Mouse (Mus musculus) heart, embryonic 11.5 days (tissue): ENCODE data around the gene Mvd. TPM values are rescaled to one million over a fixed set of nuclear protein-coding genes. Genes with fewer than 3 reads are reported as not detected.

ENCODE experiments used
- ATAC-seq: fragments of 200-750 bp; cut with Nextera tagmentation; replicated peaks from 2 replicates; pipeline ENCODE4 v1.8.0; 2017; ENCODE audit warnings: moderate library complexity; ENCODE audit not compliant: insufficient number of reproducible peaks, low FRiP score, low TSS enrichment
- H3K27ac ChIP-seq: fragments of 300-500 bp; sonication (generic); 2 replicates; pipeline ENCODE4 v1.5.1; 2014; ENCODE audit warnings: mild to moderate bottlenecking, low read depth, low read length
- H3K27me3 ChIP-seq: fragments of 300-500 bp; sonication (generic); 2 replicates; pipeline ENCODE4 v1.6.1; 2014; ENCODE audit warnings: mild to moderate bottlenecking, low read length, mixed read lengths; ENCODE audit not compliant: control insufficient read depth, insufficient read depth
- H3K36me3 ChIP-seq: fragments of 300-500 bp; sonication (generic); 2 replicates; pipeline ENCODE4 v1.6.1; 2014; ENCODE audit warnings: mild to moderate bottlenecking, low read length, moderate library complexity, mixed read lengths; ENCODE audit not compliant: control insufficient read depth, insufficient read depth
- H3K4me1 ChIP-seq: fragments of 300-500 bp; sonication (generic); 2 replicates; pipeline ENCODE4 v1.6.1; 2014; ENCODE audit warnings: low read length; ENCODE audit not compliant: control insufficient read depth, insufficient read depth
- H3K4me2 ChIP-seq: fragments of 300-500 bp; sonication (generic); 2 replicates; pipeline ENCODE4 v1.6.1; 2014; ENCODE audit warnings: mild to moderate bottlenecking, moderate library complexity
- H3K4me3 ChIP-seq: fragments of 300-500 bp; sonication (generic); 2 replicates; pipeline ENCODE4 v1.5.1; 2014; ENCODE audit warnings: low read depth, low read length
- H3K9ac ChIP-seq: fragments of 300-500 bp; sonication (generic); 2 replicates; pipeline ENCODE4 v1.6.1; 2014; ENCODE audit warnings: mild to moderate bottlenecking, low read depth, low read length, moderate library complexity
- H3K9me3 ChIP-seq: fragments of 300-500 bp; sonication (generic); replicated peaks from 2 replicates; pipeline ENCODE4 v1.6.1; 2016; ENCODE audit warnings: low read length; ENCODE audit not compliant: control insufficient read depth
- WGBS: fragments of 180-500 bp; shearing (Covaris S2); extraction: QIAGEN DNeasy Blood & Tissue Kit; methylation state at CpG from one replicate; pipeline ENCODE4 v1.1.7; 2014; ENCODE audit not compliant: insufficient replicate concordance; 5-methylcytosine and 5-hydroxymethylcytosine counted together
- polyA plus RNA-seq: library from polyadenylated mRNA; unstranded; fragments of >200 nt; fragmentation: Nextera tagmentation; extraction: Ambion mirVana; gene quantifications from 2 replicates; pipeline ENCODE4 v1.2.1, GENCODE M21; 2014

Mvd gene
- polyA plus RNA-seq, 1 experiment from 2014 or later = 28.0 TPM

- Histone ChIP-seq H3K4me1 (peaks cover 5% of the 10 kb centered on the region), H3K4me2 (no peak overlapping the region), H3K4me3 (no peak overlapping the region), H3K27ac (no peak overlapping the region), H3K36me3 (peaks cover 19% of the 10 kb centered on the region), H3K27me3 (no peaks in the 10 kb centered on the region), H3K9me3 (no peaks in the 10 kb centered on the region), H3K9ac (no peak overlapping the region)
- WGBS = 74% methylated on average over 5 of the region's 5 CpGs
- ATAC-seq = no peak
These were observed 27.5 kb upstream of the Mvd start for GRCm38 (mm10) chr8:122470691-122471090.

- Histone ChIP-seq H3K4me3 (no peak overlapping the region), H3K9ac (no peak overlapping the region), H3K36me3 (peaks cover 19% of the 10 kb centered on the region), H3K27me3 (no peaks in the 10 kb centered on the region), H3K4me1 (peaks cover 3% of the 10 kb centered on the region), H3K9me3 (no peaks in the 10 kb centered on the region), H3K4me2 (no peak overlapping the region), H3K27ac (no peak overlapping the region)
- no peak for ATAC-seq
- WGBS = 89% methylated on average over 10 of the region's 10 CpGs
These were observed 26.7 kb upstream of the Mvd start for GRCm38 (mm10) chr8:122469965-122470364.

- Histone ChIP-seq H3K27me3 (no peaks in the 10 kb centered on the region), H3K36me3 (peaks cover 19% of the 10 kb centered on the region), H3K27ac (no peak overlapping the region), H3K4me1 (no peaks in the 10 kb centered on the region; the same call in 1 of the 2 replicates), H3K4me3 (no peak overlapping the region), H3K9ac (no peak overlapping the region), H3K4me2 (no peak overlapping the region), H3K9me3 (no peaks in the 10 kb centered on the region)
- 70% methylated on average over 6 of the region's 6 CpGs for WGBS
- ATAC-seq = no peak
These were observed 26.2 kb upstream of the Mvd start for GRCm38 (mm10) chr8:122469407-122469806.

- 88% methylated on average over 13 of the region's 13 CpGs for WGBS
- no peak for ATAC-seq
- Histone ChIP-seq H3K27me3 (no peaks in the 10 kb centered on the region), H3K4me1 (peaks cover 14% of the 10 kb centered on the region), H3K4me2 (no peak overlapping the region), H3K9ac (no peak overlapping the region), H3K27ac (no peak overlapping the region), H3K4me3 (no peak overlapping the region), H3K9me3 (no peaks in the 10 kb centered on the region), H3K36me3 (peaks cover 16% of the 10 kb centered on the region)
These were observed 24.6 kb upstream of the Mvd start for GRCm38 (mm10) chr8:122467816-122468215.

GRCm38 (mm10) chr8:122464985-122465384 lies 21.8 kb upstream of the Mvd start:
- H3K27me3 ChIP-seq = peaks cover 16% of the 10 kb centered on the region
- no peak for ATAC-seq
- WGBS = 54% methylated on average over 7 of the region's 7 CpGs
- H3K36me3 ChIP-seq = peaks cover 16% of the 10 kb centered on the region
- H3K4me3 ChIP-seq = no peak overlapping the region
- H3K4me1 ChIP-seq = peaks cover 32% of the 10 kb centered on the region
- no peaks in the 10 kb centered on the region for H3K9me3 ChIP-seq
- H3K4me2 ChIP-seq = no peak overlapping the region
- H3K27ac ChIP-seq = no peak overlapping the region; the same call in 1 of the 2 replicates
- no peak overlapping the region for H3K9ac ChIP-seq

GRCm38 (mm10) chr8:122463651-122464640 lies 20.7 kb upstream of the Mvd start:
- Histone ChIP-seq H3K4me2 (no peak overlapping the region), H3K4me3 (no peak overlapping the region), H3K9me3 (no peaks in the 10 kb centered on the region), H3K36me3 (peaks cover 16% of the 10 kb centered on the region), H3K4me1 (peaks cover 35% of the 10 kb centered on the region), H3K9ac (no peak overlapping the region), H3K27ac (no peak overlapping the region), H3K27me3 (peaks cover 22% of the 10 kb centered on the region)
- WGBS = 39% methylated on average over 12 of the region's 12 CpGs
- no peak for ATAC-seq

- Histone ChIP-seq H3K9me3 (no peaks in the 10 kb centered on the region), H3K27ac (no peak overlapping the region), H3K4me3 (no peak overlapping the region), H3K4me2 (no peak overlapping the region), H3K4me1 (peaks cover 35% of the 10 kb centered on the region), H3K36me3 (peaks cover 9% of the 10 kb centered on the region), H3K27me3 (peaks cover 29% of the 10 kb centered on the region), H3K9ac (no peak overlapping the region)
- no peak for ATAC-seq
- 62% methylated on average over 8 of the region's 8 CpGs for WGBS
These were observed 19.3 kb upstream of the Mvd start for GRCm38 (mm10) chr8:122462510-122462909.

GRCm38 (mm10) chr8:122461473-122462148 lies 18.4 kb upstream of the Mvd start:
- no peak overlapping the region for H3K27ac ChIP-seq
- H3K4me3 ChIP-seq = no peak overlapping the region
- H3K36me3 ChIP-seq = peaks cover 4% of the 10 kb centered on the region; the same call in 1 of the 2 replicates
- no peaks in the 10 kb centered on the region for H3K9me3 ChIP-seq
- H3K9ac ChIP-seq = no peak overlapping the region
- 60% methylated on average over 11 of the region's 11 CpGs for WGBS
- no peak for ATAC-seq
- peaks cover 33% of the 10 kb centered on the region for H3K27me3 ChIP-seq
- no peak overlapping the region for H3K4me2 ChIP-seq
- peaks cover 35% of the 10 kb centered on the region for H3K4me1 ChIP-seq
